Mouse (Mus musculus) heart, postnatal 14 days (tissue): Measurements from ENCODE around the gene Disc1. TPM values are rescaled to one million over a fixed set of nuclear protein-coding genes. Genes with fewer than 3 reads are reported as not detected.

ENCODE experiments used
- DNase-seq, 2 experiments: peaks; one replicate each; pipeline ENCODE4 v3.0.0; 2021 to 2022
- intact Hi-C: fragments of 180-260 bp; cut with DNase I; formaldehyde crosslinking; loops from one replicate; pipeline ENCODE4 v1.15.1; 2025
- total RNA-seq, 2 experiments: library from RNA; stranded (reverse); gene quantifications; 2 replicates each; pipeline ENCODE4 v1.2.3; 2021

The Disc1 gene
- total RNA-seq, 2 experiments from 2014 or later, result 3.1 to 3.9 TPM

GRCm38 (mm10) chr8:125166988-125167387 is 113.0 kb downstream of the Disc1 start:
- DNase-seq, result no peak
- intact Hi-C loops, result loop anchor here (5.0 kb wide), 2 partner anchors 35 to 405 kb away; no protein-coding TSS in a partner anchor

- no peak for DNase-seq
- intact Hi-C loops, result loop anchor here (5.0 kb wide), 3 partner anchors 37 to 403 kb away; no protein-coding TSS in a partner anchor
Measured at GRCm38 (mm10) chr8:125169628-125170027, 115.6 kb downstream of the Disc1 start.

GRCm38 (mm10) chr8:125171531-125171930 is 117.5 kb downstream of the Disc1 start:
- intact Hi-C loops, result loop anchor here (5.0 kb wide), 1 partner anchor 256 kb away; no protein-coding TSS in a partner anchor
- no peak for DNase-seq

GRCm38 (mm10) chr8:125174237-125174636 is 120.2 kb downstream of the Disc1 start:
- DNase-seq, result peak; percentile 61 to 66
- intact Hi-C loops, result loop anchor here (5.0 kb wide), 1 partner anchor 253 kb away; no protein-coding TSS in a partner anchor

GRCm38 (mm10) chr8:125174851-125175250 is 120.9 kb downstream of the Disc1 start:
- peak; percentile 35 to 49 for DNase-seq
- intact Hi-C loops, result loop anchor here (5.0 kb wide), 1 partner anchor 252 kb away; no protein-coding TSS in a partner anchor

- DNase-seq, result no peak
- intact Hi-C loops, result no loop called here
Measured at GRCm38 (mm10) chr8:125175661-125176060, 121.7 kb downstream of the Disc1 start.

GRCm38 (mm10) chr8:125177091-125177490 is 123.1 kb downstream of the Disc1 start:
- no peak for DNase-seq
- intact Hi-C loops, result no loop called here

GRCm38 (mm10) chr8:125177958-125178357 is 124.0 kb downstream of the Disc1 start:
- DNase-seq, result no peak
- intact Hi-C loops, result no loop called here

- DNase-seq, result peak; percentile 89 to 93
- intact Hi-C loops, result loop anchor here (2.0 to 5.0 kb wide), 3 partner anchors 109 to 689 kb away; partner anchors contain the start of gene Sipa1l2
Measured at GRCm38 (mm10) chr8:125183548-125184451, 129.8 kb downstream of the Disc1 start.

- intact Hi-C loops, result loop anchor here (2.0 to 5.0 kb wide), 3 partner anchors 108 to 688 kb away; partner anchors contain the start of gene Sipa1l2
- no peak for DNase-seq
Measured at GRCm38 (mm10) chr8:125184452-125184817, 130.4 kb downstream of the Disc1 start.

GRCm38 (mm10) chr8:125184881-125185280 is 130.9 kb downstream of the Disc1 start:
- intact Hi-C loops, result loop anchor here (2.0 to 5.0 kb wide), 4 partner anchors 37 to 687 kb away; partner anchors contain the start of gene Sipa1l2
- no peak for DNase-seq

GRCm38 (mm10) chr8:125187044-125187443 is 133.0 kb downstream of the Disc1 start:
- DNase-seq, result no peak
- intact Hi-C loops, result loop anchor here (5.0 kb wide), 1 partner anchor 35 kb away; no protein-coding TSS in a partner anchor

- intact Hi-C loops, result no loop called here
- no peak for DNase-seq
Measured at GRCm38 (mm10) chr8:125193701-125194100, 139.7 kb downstream of the Disc1 start.

GRCm38 (mm10) chr8:125195121-125195520 is 141.1 kb downstream of the Disc1 start:
- no peak for DNase-seq
- intact Hi-C loops, result no loop called here

- intact Hi-C loops, result no loop called here
- no peak for DNase-seq
Measured at GRCm38 (mm10) chr8:125196573-125197094, 142.6 kb downstream of the Disc1 start.

- intact Hi-C loops, result no loop called here
- DNase-seq, result peak in 1 of 2 experiments; percentile 42
Measured at GRCm38 (mm10) chr8:125197341-125198002, 143.5 kb downstream of the Disc1 start.

GRCm38 (mm10) chr8:125198420-125199196 is 144.6 kb downstream of the Disc1 start:
- intact Hi-C loops, result no loop called here
- DNase-seq, result peak; percentile 7 to 28

- intact Hi-C loops, result no loop called here
Measured at GRCm38 (mm10) chr8:125199197-125199939, 145.4 kb downstream of the Disc1 start.

GRCm38 (mm10) chr8:125200273-125200863 is 146.4 kb downstream of the Disc1 start:
- no peak for DNase-seq
- intact Hi-C loops, result no loop called here

More at GRCm38 (mm10) chr8:125199197-125199939, 145.4 kb downstream of the Disc1 start:
- no peak for DNase-seq
